Mouse (Mus musculus) ZHBTc4 (cell line): ENCODE data around the gene Kin.

Experiments
- DNase-seq: peaks from one replicate; pipeline ENCODE4 v3.0.0-alpha.2; 2011; ENCODE audit warnings: low read depth, low spot score

Kin gene

GRCm38 (mm10) chr2:10108535-10109189 lies 28.3 kb downstream of the Kin start:
- DNase-seq = no peak

GRCm38 (mm10) chr2:10118751-10119150 lies 38.4 kb downstream of the Kin start:
- DNase-seq = no peak

- DNase-seq = no peak
These were observed 38.9 kb downstream of the Kin start for GRCm38 (mm10) chr2:10119276-10119675.

GRCm38 (mm10) chr2:10121826-10122225 lies 41.4 kb downstream of the Kin start:
- DNase-seq = no peak

GRCm38 (mm10) chr2:10126122-10126521 lies 45.7 kb downstream of the Kin start:
- DNase-seq = no peak

GRCm38 (mm10) chr2:10127471-10127870 lies 47.1 kb downstream of the Kin start:
- no peak for DNase-seq

- DNase-seq = no peak
These were observed 48.2 kb downstream of the Kin start for GRCm38 (mm10) chr2:10128571-10128970.

GRCm38 (mm10) chr2:10130341-10130990 lies 50.1 kb downstream of the Kin start:
- DNase-seq = no peak

- no peak for DNase-seq
These were observed 50.9 kb downstream of the Kin start, which contains the start of gene Itih2 for GRCm38 (mm10) chr2:10131296-10131695. Itih2 (minus strand) TSS chr2:10131396.

GRCm38 (mm10) chr2:10132128-10132527 lies 51.7 kb downstream of the Kin start:
- no peak for DNase-seq

GRCm38 (mm10) chr2:10133941-10134340 lies 53.5 kb downstream of the Kin start:
- no peak for DNase-seq

- DNase-seq = no peak
These were observed 56.9 kb downstream of the Kin start for GRCm38 (mm10) chr2:10137320-10137719.

- no peak for DNase-seq
These were observed 60.1 kb downstream of the Kin start for GRCm38 (mm10) chr2:10140456-10140855.
